Mouse (Mus musculus) neutrophil, adult 65 days (primary cell): ENCODE results near the gene Acbd5. TPM values are rescaled to one million over a fixed set of nuclear protein-coding genes. Genes with fewer than 3 reads are reported as not detected.

Experiments
- total RNA-seq: library from RNA; stranded (reverse); gene quantifications from 2 replicates; pipeline ENCODE4 v1.2.4, GENCODE M21; 2023

The Acbd5 gene
- total RNA-seq, result 30.3 and 40.3 TPM in 2 replicates

GRCm38 (mm10) chr2:23067552-23068369 is at the start of gene Acbd5:
Acbd5 (plus strand) TSS chr2:23068167.

GRCm38 (mm10) chr2:23040001-23040646 is 27.8 kb upstream of the Acbd5 start, which contains the start of gene Abi1:
Abi1 (minus strand) TSS chr2:23040241.

GRCm38 (mm10) chr2:23155777-23156607 is 88.0 kb downstream of the Acbd5 start, which contains the start of the genes Mastl and Yme1l1:
Mastl (minus strand) TSS chr2:23156024.
Yme1l1 (plus strand) TSS chr2:23156369.

Other genes starting within 250 kb of the Acbd5 start
- 9.7 and 11.1 TPM in 2 replicates for gene Pdss1, start 172.6 kb upstream of the Acbd5 start, total RNA-seq
- gene Abi1, start 27.9 kb upstream of the Acbd5 start, total RNA-seq, result 125 and 161 TPM in 2 replicates
- 7.0 and 8.2 TPM in 2 replicates for gene Mastl, start 87.9 kb downstream of the Acbd5 start, total RNA-seq
- gene Yme1l1, start 88.2 kb downstream of the Acbd5 start, total RNA-seq, result 108 and 127 TPM in 2 replicates
- gene 4931423N10Rik, start 139.3 kb downstream of the Acbd5 start, total RNA-seq, result not detected in 2 replicates